Mouse (Mus musculus) cerebellum, adult 2 months (tissue): Measurements from ENCODE around the gene Rnf144a.

Experiments
- CTCF ChIP-seq: fragments of 200-500 bp; IDR thresholded peaks from 2 replicates; pipeline ENCODE4 v1.5.1; 2011; ENCODE audit warnings: low read depth, mild to moderate bottlenecking, control low read depth, low read length, moderate library complexity, borderline replicate concordance; ENCODE audit not compliant: insufficient read depth
- POLR2A ChIP-seq: fragments of 200-500 bp; IDR thresholded peaks from 2 replicates; pipeline ENCODE4 v1.6.1; 2011; ENCODE audit warnings: low read length, control low read depth, borderline replicate concordance; ENCODE audit not compliant: insufficient read depth

DNA sequence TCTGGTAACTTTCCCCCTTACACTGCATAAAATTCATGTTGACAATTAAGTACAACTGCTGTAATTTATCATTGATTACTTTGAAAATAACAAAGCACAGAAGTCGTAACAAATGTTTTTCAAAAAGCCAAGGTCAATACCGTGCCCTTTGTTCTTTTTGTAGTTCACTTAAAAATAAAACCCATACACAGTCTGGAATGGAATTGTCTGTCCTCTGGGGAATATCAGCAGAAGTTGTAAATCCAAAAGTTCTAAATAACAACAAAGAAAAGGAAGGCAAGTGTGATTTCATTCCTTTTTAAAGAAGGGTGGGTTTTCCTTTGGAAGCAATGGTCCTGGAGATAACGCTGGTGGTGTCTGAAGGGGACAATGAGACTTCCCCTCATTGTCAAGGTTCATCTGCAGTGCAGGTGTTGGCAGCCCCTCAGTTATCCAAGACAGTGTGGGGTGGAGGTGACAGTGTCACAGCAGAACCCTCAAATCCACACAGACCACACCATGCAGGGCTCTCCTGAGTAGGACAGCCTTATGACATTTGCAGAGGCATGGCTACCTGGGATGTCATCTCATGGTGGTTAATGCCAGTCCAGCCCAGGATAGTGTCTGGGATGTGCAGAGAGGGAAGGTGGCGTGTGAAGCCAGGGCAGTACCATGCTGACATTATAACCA is 31.5 kb upstream of the Rnf144a start:
- no peak for TF ChIP-seq CTCF
- no peak for TF ChIP-seq POLR2A
